Mouse (Mus musculus) heart, embryonic 15.5 days (tissue): ENCODE measurements around the gene Lclat1. TPM values are rescaled to one million over a fixed set of nuclear protein-coding genes. Genes with fewer than 3 reads are reported as not detected.
A peak's percentile ranks its signal among the peaks of the same experiment; 100 is the strongest.

Source experiments
- ATAC-seq: fragments of 200-750 bp; cut with Nextera tagmentation; replicated peaks from 2 replicates; pipeline ENCODE4 v1.8.0; 2017; ENCODE audit warnings: low read depth, moderate TSS enrichment; ENCODE audit not compliant: insufficient number of reproducible peaks, insufficient read depth, low FRiP score
- H3K27ac ChIP-seq: fragments of 300-500 bp; sonication (generic); 2 replicates; pipeline ENCODE4 v1.5.1; 2015; ENCODE audit warnings: mild to moderate bottlenecking, inconsistent platforms
- H3K27me3 ChIP-seq: fragments of 300-500 bp; sonication (generic); 2 replicates; pipeline ENCODE4 v1.6.1; 2015; ENCODE audit warnings: inconsistent platforms
- H3K36me3 ChIP-seq: fragments of 300-500 bp; sonication (generic); 2 replicates; pipeline ENCODE4 v1.6.1; 2015; ENCODE audit warnings: mild to moderate bottlenecking, inconsistent platforms
- H3K4me1 ChIP-seq: fragments of 300-500 bp; sonication (generic); replicated peaks from 2 replicates; pipeline ENCODE4 v1.6.1; 2015; ENCODE audit warnings: inconsistent platforms
- H3K4me2 ChIP-seq: fragments of 300-500 bp; sonication (generic); 2 replicates; pipeline ENCODE4 v1.6.1; 2015; ENCODE audit warnings: inconsistent platforms, mild to moderate bottlenecking, moderate library complexity
- H3K4me3 ChIP-seq: fragments of 300-500 bp; sonication (generic); 2 replicates; pipeline ENCODE4 v1.5.1; 2015; ENCODE audit warnings: mild to moderate bottlenecking, inconsistent platforms
- H3K9ac ChIP-seq: fragments of 300-500 bp; sonication (generic); 2 replicates; pipeline ENCODE4 v1.6.1; 2015; ENCODE audit warnings: mild to moderate bottlenecking, inconsistent platforms
- H3K9me3 ChIP-seq: fragments of 300-500 bp; sonication (generic); replicated peaks from 2 replicates; pipeline ENCODE4 v1.6.1; 2016; ENCODE audit warnings: inconsistent platforms
- WGBS: fragments of 180-500 bp; shearing (Covaris S2); methylation state at CpG from one replicate; pipeline ENCODE4 v1.1.7; 2015; ENCODE audit warnings: mixed read lengths; 5-methylcytosine and 5-hydroxymethylcytosine counted together
- polyA plus RNA-seq: library from polyadenylated mRNA; unstranded; fragments of >200 nt; fragmentation: Nextera tagmentation; extraction: Ambion mirVana; gene quantifications from 2 replicates; pipeline ENCODE4 v1.2.1, GENCODE M21; 2015

Lclat1 gene
- polyA plus RNA-seq, 1 experiment from 2014 or later, result 36.3 TPM

GRCm38 (mm10) chr17:73113230-73113629 lies 5.4 kb downstream of the Lclat1 start:
- 90% methylated on average over 4 of the region's 4 CpGs for WGBS
- Histone ChIP-seq H3K27ac (no peak overlapping the region), H3K9ac (no peak overlapping the region), H3K9me3 (no peaks in the 10 kb centered on the region), H3K4me2 (no peak overlapping the region), H3K36me3 (no peaks in the 10 kb centered on the region), H3K4me3 (no peak overlapping the region), H3K27me3 (no peaks in the 10 kb centered on the region), H3K4me1 (peaks cover 29% of the 10 kb centered on the region)
- no peak for ATAC-seq

- Histone ChIP-seq H3K27me3 (no peaks in the 10 kb centered on the region), H3K4me2 (no peak overlapping the region), H3K9ac (no peak overlapping the region), H3K27ac (no peak overlapping the region), H3K36me3 (no peaks in the 10 kb centered on the region), H3K9me3 (no peaks in the 10 kb centered on the region), H3K4me3 (no peak overlapping the region), H3K4me1 (peaks cover 17% of the 10 kb centered on the region)
- WGBS, result 90% methylated on average over 3 of the region's 3 CpGs
- no peak for ATAC-seq
Measured at GRCm38 (mm10) chr17:73118134-73118533, 10.3 kb downstream of the Lclat1 start.

GRCm38 (mm10) chr17:73118702-73119101 lies 10.9 kb downstream of the Lclat1 start:
- Histone ChIP-seq H3K4me2 (no peak overlapping the region), H3K36me3 (no peaks in the 10 kb centered on the region), H3K27me3 (no peaks in the 10 kb centered on the region), H3K27ac (no peak overlapping the region), H3K4me3 (no peak overlapping the region), H3K9ac (no peak overlapping the region), H3K4me1 (peaks cover 20% of the 10 kb centered on the region), H3K9me3 (no peaks in the 10 kb centered on the region)
- no peak for ATAC-seq
- 66% methylated on average over 4 of the region's 4 CpGs for WGBS

- WGBS, result 79% methylated on average over 6 of the region's 6 CpGs
- no peak overlapping the region for H3K27ac ChIP-seq
- H3K4me1 ChIP-seq, result peaks cover 21% of the 10 kb centered on the region
- no peak overlapping the region for H3K9ac ChIP-seq
- no peaks in the 10 kb centered on the region for H3K36me3 ChIP-seq
- H3K4me2 ChIP-seq, result no peak overlapping the region
- peak; percentile 18; the same call in 1 of the 2 replicates for ATAC-seq
- H3K9me3 ChIP-seq, result no peaks in the 10 kb centered on the region
- no peak overlapping the region for H3K4me3 ChIP-seq
- H3K27me3 ChIP-seq, result no peaks in the 10 kb centered on the region
Measured at GRCm38 (mm10) chr17:73119150-73119549, 11.4 kb downstream of the Lclat1 start.

- no peak overlapping the region for H3K27ac ChIP-seq
- ATAC-seq, result no peak
- 77% methylated on average over 5 of the region's 5 CpGs for WGBS
Measured at GRCm38 (mm10) chr17:73120545-73120944, 12.8 kb downstream of the Lclat1 start.

GRCm38 (mm10) chr17:73121726-73122125 lies 13.9 kb downstream of the Lclat1 start:
- Histone ChIP-seq H3K9me3 (no peaks in the 10 kb centered on the region), H3K4me2 (no peak overlapping the region), H3K4me3 (no peak overlapping the region), H3K27me3 (no peaks in the 10 kb centered on the region), H3K27ac (no peak overlapping the region), H3K4me1 (peaks cover 32% of the 10 kb centered on the region), H3K9ac (no peak overlapping the region), H3K36me3 (no peaks in the 10 kb centered on the region)
- ATAC-seq, result no peak
- 78% methylated on average over 2 of the region's 2 CpGs for WGBS

More at GRCm38 (mm10) chr17:73120545-73120944, 12.8 kb downstream of the Lclat1 start:
- H3K4me1 ChIP-seq, result peaks cover 20% of the 10 kb centered on the region
- no peak overlapping the region for H3K4me2 ChIP-seq
- H3K36me3 ChIP-seq, result no peaks in the 10 kb centered on the region
- no peaks in the 10 kb centered on the region for H3K9me3 ChIP-seq
- no peak overlapping the region for H3K4me3 ChIP-seq
- no peak overlapping the region for H3K9ac ChIP-seq
- H3K27me3 ChIP-seq, result no peaks in the 10 kb centered on the region

GRCm38 (mm10) chr17:73126349-73126748 lies 18.6 kb downstream of the Lclat1 start:
- Histone ChIP-seq H3K27ac (peak overlapping the region; percentile 76), H3K4me1 (peaks cover 31% of the 10 kb centered on the region), H3K4me3 (no peak overlapping the region), H3K9ac (no peak overlapping the region), H3K27me3 (no peaks in the 10 kb centered on the region), H3K4me2 (peak overlapping the region; percentile 34), H3K9me3 (no peaks in the 10 kb centered on the region), H3K36me3 (no peaks in the 10 kb centered on the region)
- 0 out of 2 replicates have a peak, but pooled peaks have one; percentile 55 for ATAC-seq
- 26% methylated on average over 2 of the region's 2 CpGs for WGBS

GRCm38 (mm10) chr17:73126903-73127302 lies 19.1 kb downstream of the Lclat1 start:
- H3K9ac ChIP-seq, result no peak overlapping the region
- H3K9me3 ChIP-seq, result no peaks in the 10 kb centered on the region
- no peak overlapping the region for H3K4me3 ChIP-seq
- ATAC-seq, result 0 out of 2 replicates have a peak, but pooled peaks have one; percentile 58
- H3K4me2 ChIP-seq, result no peak overlapping the region; the same call in 1 of the 2 replicates
- peaks cover 32% of the 10 kb centered on the region for H3K4me1 ChIP-seq
- H3K27ac ChIP-seq, result peak overlapping the region; percentile 76
- H3K36me3 ChIP-seq, result no peaks in the 10 kb centered on the region
- no peaks in the 10 kb centered on the region for H3K27me3 ChIP-seq

- ATAC-seq, result no peak
- Histone ChIP-seq H3K27ac (0 out of 2 replicates have a peak overlapping the region, but pooled peaks have one; percentile 0), H3K9ac (no peak overlapping the region), H3K9me3 (no peaks in the 10 kb centered on the region), H3K27me3 (no peaks in the 10 kb centered on the region), H3K4me2 (no peak overlapping the region), H3K4me1 (peaks cover 12% of the 10 kb centered on the region), H3K4me3 (no peak overlapping the region), H3K36me3 (no peaks in the 10 kb centered on the region)
- WGBS, result 57% methylated on average over 5 of the region's 5 CpGs
Measured at GRCm38 (mm10) chr17:73136562-73137484, 29.0 kb downstream of the Lclat1 start.

- Histone ChIP-seq H3K27me3 (no peaks in the 10 kb centered on the region), H3K4me2 (no peak overlapping the region), H3K9me3 (no peaks in the 10 kb centered on the region), H3K27ac (no peak overlapping the region), H3K36me3 (no peaks in the 10 kb centered on the region), H3K9ac (no peak overlapping the region), H3K4me1 (peaks cover 18% of the 10 kb centered on the region), H3K4me3 (no peak overlapping the region)
- 84% methylated on average over 3 of the region's 3 CpGs for WGBS
- no peak for ATAC-seq
Measured at GRCm38 (mm10) chr17:73138217-73138616, 30.4 kb downstream of the Lclat1 start.

- H3K36me3 ChIP-seq, result no peaks in the 10 kb centered on the region
- H3K9me3 ChIP-seq, result no peaks in the 10 kb centered on the region
- peaks cover 6% of the 10 kb centered on the region; the same call in 1 of the 2 replicates for H3K4me1 ChIP-seq
- H3K27me3 ChIP-seq, result no peaks in the 10 kb centered on the region
- no peak overlapping the region for H3K4me2 ChIP-seq
- 70% methylated on average over 4 of the region's 4 CpGs for WGBS
- no peak overlapping the region for H3K4me3 ChIP-seq
- no peak for ATAC-seq
- H3K27ac ChIP-seq, result no peak overlapping the region
- H3K9ac ChIP-seq, result no peak overlapping the region
Measured at GRCm38 (mm10) chr17:73142029-73142428, 34.2 kb downstream of the Lclat1 start.
